Mouse (Mus musculus) brain, embryonic 18.5 days (tissue): ENCODE results near the gene Gm12184.
"Not testable (repeated sequence)": the region's sequence is repeated elsewhere in the genome, so short reads cannot be mapped to it uniquely, and the experiment has no call there.

Experiments used
- DNase-seq: peaks from one replicate; pipeline ENCODE4 v3.0.0-alpha.2; 2012; ENCODE audit warnings: low read depth, low spot score

The Gm12184 gene

DNA sequence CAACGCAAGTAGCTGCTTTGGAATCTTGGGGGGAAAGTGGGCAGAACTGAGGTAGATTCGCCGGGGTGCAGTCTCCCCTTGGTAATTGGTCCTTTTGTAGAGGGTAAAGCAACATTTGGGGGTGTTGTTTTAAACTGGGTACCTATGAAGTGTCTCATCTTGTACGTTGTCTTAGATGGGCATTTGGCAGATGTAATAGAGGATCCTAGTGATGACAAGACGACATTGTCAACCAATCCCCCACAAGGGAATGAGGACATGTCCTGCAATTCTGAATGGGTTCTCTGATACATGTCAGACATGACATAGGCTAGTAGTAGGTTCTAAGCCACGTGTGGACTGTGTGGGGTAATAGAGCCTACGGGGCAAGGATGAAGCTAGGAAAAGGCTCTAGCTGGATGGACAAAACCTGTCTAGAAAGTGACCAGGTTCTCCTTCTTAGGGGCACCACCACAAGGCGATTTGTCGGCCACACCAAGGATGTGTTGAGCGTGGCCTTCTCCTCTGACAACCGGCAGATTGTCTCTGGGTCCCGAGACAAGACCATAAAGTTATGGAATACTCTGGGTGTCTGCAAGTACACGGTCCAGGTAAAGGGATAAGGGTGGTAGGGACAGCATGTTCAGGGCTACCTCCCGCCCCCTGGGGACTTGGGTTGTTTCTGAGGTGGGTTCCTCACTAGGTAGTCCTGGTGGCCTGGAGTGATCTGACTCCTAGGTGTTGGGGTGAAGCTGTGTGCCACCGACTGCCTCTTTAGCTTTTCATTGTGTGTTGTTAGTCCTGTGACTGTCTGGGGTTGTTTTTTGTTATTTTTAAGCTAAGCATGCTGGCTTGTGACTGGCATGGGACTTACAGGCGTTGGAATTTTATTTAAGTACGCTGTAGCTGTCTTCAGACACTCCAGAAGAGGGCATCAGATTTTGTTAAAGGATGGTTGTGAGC lies 24.4 kb downstream of the Gm12184 start:
- no peak for DNase-seq

DNA sequence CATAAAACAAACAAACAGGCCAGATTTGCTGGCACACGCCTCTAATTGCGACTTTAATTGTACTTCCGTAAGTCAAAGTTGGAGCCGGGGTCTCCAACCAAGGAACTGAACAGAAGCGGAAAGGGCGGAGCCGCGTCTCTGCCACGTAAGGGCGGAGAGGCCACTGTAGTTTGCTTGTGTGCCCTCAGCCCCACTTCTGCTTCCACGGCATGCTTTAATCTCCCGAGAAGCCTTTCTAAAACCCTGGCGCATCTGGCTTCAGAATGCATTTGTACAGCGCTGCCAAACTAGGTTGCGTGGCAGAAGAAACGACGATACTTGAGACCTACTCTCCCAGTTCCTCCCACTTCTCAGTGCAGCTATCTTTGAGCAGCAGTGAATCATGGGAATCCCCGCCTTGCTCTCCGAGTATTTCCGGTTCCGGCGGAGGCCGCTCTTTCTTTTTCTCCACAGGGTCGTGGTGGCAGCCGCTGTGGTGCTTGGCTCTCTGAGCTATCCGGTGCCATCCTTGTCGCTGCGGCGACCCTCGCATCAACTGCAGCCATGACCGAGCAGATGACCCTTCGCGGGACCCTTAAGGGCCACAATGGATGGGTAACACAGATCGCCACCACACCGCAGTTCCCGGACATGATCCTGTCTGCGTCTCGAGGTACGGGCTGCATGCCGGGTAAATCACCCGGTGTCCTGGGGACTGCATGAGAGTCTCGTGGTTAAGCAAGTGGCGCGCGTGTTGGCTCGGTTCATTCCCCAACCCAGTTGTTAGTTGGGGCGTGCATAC lies 26.3 kb downstream of the Gm12184 start, which contains the start of gene Rack1:
Rack1 (plus strand) TSS at position 412 of the 781 bp plus-strand sequence.
- peak; percentile 88 for DNase-seq

DNA sequence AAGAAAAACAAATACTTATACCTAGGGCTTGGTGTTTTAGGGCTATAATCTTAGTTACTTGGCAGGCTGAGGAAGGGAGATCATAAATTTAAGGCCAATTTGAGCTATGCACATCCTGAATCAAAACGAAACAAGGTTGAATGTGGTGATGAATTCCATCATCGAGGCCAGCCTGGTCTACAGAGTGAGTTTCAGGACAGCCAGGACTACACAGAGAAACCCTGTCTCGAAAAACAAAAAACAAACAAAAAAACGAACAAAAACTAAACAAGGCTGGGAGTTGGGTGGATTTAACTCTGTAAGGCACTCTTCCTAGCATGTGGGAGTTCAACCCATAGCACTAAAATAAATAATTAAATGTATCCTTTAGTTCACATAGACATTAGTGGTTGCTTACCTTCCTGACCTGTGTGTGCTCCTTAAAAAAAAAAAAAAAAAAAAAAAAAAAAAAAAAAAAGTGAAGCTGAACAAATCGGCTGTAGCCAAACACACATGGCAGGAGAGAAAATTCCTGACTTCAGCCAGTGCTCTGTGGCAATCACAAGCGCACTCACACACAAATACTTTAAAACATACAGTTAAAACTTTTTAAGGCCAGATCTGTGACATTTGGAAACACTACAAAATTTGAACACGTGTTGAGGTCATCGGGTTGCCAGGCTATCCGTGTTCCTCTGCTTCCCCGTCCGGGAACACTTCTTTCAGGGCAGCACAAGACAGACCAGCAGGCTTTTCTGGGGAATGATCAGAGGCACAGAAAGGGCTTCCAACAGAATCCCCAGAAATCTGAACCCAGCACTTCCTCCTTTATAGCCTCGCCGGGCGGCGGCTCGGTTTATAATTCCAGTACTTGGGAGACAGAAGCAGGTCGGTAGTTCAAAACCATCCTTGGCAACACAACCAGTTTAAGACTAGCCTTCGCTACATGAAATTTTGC lies 27.2 kb downstream of the Gm12184 start:
- DNase-seq, result no peak

DNA sequence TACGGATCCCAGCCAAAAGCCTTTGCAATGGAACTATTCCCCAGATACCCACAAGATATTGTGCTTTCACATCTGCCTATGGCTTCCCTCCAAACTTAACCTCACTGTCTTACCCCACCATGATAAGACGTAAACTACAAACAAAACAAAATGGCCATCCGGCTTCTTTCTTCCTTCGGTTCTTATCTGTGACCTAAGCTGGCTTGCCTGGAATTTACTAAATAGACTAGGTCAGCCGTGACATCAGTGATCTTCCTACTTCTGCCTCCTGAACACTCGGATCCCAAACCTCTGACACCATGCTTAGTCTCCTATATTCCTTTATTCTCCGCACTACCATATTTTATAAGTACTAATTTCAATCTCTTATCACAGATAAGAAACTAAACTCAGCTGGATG lies 28.1 kb downstream of the Gm12184 start:
- DNase-seq, result no peak

DNA sequence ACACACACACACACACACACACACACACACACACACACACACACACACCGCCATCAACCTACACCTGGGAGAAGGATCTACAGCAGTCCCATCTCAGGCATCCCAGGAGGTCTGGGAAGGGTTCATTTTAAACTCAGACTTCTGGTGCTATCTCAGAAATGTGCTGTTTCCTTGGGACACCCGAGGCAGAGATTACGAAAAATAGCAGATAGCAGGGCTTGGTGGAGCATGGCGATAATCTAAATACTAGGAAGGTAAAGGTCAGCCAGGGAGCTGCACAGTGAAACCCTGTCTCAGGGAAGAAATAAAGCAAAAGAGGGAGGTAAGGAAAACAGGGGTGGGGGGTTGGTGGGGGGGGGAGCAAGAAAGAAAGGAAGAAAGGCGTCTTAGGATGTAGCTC lies 29.2 kb downstream of the Gm12184 start:
- DNase-seq, result no peak

DNA sequence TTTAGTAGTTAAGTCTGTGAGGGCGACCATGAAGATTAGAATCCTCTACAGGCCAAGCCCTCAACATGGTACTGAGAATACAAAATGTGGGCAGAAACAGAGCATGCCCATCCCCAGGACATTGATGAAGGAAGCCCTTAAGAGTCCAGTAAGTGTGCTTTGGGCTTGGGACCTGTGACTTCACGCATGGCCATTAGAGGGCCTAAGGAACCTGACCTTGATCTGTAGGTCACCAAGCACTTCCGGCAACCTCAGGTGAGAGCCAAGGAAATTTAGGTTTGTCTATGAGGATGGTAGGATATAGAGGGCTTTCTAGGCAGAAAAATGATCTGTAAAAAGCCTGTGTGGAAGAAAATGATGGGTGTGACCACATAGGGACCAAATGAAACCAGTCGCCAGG lies 30.2 kb downstream of the Gm12184 start:
- DNase-seq, result no peak

DNA sequence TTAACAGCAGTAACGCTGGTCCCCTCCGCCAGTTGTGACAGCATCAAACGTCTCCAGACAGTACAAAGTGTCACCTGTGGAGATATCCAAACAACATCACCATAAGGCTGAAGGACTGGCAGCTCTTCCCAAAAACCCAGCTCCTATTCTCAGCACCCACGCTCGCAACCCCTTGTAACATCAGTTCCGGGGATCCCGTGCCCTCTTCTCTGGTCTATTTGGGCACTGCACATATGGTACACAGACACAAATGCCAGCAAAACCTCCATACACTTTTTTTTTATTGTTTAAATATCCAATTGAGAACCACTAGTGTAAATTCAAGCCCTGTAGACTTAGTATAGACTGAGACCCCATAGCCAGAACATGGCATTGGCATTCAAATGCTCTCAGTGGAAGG lies 31.2 kb downstream of the Gm12184 start:
- DNase-seq, result no peak

DNA sequence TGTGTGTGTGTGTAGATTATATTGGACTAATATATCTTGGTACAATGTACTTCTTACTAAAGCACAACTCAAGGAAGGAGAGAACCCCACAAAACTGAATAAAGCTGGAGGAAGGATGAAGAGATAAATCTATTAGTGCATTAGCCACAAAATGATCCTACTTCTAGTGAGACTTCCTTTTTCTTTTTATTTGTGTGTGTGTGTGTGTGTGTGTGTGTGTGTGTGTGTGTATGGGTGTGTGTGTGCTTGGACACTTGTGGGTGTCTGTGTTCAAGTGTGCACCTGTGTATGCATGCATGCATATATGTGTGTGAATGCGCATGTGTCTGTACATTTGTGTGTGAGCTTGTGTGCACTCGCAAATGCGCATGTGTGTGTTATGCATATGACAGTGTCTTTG lies 33.3 kb downstream of the Gm12184 start:
- no peak for DNase-seq

DNA sequence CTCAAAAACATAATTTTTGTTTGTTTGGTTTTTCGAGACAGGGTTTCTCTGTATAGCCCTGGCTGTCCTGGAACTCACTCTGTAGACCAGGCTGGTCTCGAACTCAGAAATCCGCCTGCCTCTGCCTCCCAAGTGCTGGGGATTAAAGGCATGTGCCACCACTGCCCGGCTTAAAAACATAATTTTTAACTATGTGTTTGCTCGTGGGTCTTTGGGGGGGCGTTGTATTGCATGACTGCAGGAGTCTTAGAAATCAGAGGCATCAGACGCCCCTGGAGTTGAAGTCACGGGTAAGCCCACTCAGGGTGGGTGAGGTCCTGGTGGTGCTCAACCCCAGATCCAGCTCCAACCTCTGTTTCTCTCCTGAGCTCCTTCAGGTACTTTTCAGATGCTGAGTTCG lies 34.6 kb downstream of the Gm12184 start:
- DNase-seq, result not testable (repeated sequence)

DNA sequence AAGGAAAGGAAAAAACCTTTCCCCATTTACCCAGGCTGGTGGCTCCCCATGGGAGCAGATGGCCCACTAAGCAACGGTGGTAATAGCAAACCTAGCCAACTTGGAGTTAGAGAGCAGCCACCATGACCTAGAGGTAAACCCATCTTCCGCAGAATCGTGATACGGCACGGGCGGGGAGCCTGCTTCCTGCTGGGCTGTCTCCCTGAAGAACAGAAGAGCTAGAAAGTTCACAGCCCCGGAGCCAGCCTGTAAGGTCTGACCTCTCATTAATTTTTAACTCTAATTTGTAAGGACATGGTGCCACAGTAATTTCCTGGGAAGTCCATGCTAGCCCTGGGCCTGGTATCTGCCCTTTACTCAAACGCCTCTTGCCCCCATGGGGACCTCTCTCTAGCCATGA lies 35.5 kb downstream of the Gm12184 start:
- no peak for DNase-seq

DNA sequence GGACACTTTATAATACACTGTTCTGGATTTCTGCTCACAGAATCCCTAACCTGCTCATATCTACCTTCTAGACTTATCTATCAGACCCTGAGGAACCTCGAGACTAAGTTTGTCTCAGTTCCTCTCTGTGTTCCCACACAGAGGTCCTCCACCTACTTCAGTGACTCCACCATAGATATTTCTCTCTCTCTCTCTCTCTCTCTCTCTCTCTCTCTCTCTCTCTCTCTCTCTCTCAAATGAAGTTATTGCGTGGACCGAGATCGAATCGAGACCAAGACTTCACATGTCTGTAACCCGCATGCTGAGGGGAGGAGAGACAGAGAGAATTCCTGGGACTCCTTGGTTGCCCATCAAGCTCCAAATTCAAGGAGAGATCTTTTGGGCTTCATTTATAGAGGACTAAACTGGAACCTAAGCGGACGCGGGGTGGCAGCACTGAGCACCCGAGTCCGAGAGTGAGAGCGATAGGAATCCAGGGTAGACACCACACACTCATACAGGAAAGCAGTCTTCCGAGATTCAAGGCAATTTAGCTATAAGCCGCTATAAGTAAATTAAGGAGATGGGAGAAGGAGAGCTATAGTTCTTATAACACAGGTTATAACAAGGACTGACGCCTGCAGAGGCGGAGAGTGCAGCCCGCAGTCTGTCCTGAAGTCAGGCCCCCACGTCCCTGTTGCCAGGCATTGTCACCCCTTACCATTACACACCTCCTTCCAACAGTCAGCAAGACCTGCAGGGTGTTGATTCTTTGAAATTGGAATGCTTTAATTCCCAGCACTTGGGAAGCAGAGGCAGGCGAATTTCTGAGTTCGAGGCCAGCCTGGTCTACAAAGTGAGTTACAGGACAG lies 36.3 kb downstream of the Gm12184 start:
- DNase-seq, result peak; percentile 39

DNA sequence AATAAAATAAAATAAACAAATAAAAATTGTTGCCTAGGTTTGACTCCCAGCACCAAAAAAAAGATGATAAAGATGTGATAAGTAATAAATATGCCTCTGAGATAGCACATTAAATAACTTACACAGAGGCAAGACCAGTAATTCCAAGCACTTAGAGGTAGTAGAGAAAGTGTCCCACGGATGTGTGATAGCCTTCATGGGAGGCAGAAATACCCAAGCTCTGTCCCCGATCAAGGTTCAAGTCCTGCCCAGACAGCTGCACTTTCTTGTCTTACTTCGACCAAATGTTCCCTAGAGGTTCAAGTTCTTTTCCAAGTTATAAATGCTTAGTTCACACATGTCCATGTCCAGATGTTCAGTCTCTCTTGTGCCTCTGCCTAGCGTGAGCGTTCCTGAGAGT lies 37.2 kb downstream of the Gm12184 start:
- DNase-seq, result no peak

DNA sequence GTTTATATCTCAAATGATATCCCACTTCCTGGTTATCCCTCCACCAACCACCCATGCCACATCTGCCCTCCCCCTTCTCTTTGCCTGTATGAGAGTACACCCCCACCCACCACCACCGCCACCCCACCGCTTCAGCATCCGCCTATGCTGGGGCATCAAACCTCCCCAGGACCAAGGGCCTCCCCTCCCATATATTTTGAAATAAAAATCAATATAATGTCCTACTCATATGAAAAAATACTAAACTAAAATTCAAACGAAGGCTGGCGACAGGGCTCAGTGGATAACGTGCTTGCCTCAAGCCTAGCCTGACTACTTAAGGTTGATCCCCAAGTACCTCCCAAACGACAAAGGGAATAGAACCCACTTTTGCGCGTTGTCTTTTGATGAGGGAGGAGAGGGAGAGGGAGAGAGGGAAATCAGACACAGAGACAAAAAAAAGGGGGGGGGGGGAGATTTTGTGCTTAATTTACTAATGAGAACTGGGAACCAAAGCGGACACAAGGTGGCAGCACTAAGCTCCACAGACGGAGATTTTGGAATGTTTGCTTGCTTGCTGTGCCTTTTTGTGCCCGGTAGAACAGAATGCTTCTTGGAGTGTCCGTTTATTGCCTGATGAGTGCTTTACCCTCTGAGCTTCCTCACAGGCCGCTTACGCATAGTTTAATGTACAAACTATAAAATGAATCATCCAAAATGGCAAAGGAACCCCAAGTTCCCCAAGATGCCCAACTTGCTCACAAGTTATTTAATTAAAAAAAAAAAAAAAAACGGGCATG lies 38.0 kb downstream of the Gm12184 start:
- peak; percentile 64 for DNase-seq

DNA sequence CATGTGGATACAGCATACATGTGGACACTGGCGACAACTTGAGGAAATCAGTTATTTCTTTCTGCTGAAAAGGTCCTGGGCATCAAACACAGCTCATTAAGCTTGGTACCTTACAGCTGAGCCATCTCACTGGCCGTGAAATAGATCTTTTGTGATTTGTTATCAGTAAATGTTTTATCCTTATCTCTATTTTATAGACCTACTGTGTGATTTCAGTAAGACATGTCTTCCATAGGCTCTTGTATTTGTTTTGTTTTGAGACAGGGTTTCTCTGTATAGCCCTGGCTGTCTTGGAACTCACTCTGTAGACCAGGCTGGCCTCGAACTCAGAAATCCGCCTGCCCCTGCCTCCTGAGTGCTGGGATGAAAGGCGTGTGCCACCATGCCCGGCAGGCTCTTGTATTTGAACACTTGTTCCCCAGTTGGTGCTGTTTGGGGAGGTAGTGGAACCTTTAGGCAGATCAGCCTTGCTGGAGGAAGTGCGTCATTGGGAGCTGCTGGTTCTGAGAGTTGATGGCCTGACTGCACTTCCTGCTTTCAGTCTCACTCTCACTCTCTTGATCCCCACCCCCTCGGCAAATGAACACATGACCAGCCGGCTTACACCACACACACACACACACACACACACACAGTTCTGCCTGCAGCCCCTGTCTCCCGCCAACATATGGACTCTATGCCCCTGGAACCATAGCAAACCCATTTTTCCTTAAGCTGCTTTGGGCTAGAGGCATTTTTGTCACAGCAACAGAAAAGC lies 38.8 kb downstream of the Gm12184 start:
- peak; percentile 12 for DNase-seq

DNA sequence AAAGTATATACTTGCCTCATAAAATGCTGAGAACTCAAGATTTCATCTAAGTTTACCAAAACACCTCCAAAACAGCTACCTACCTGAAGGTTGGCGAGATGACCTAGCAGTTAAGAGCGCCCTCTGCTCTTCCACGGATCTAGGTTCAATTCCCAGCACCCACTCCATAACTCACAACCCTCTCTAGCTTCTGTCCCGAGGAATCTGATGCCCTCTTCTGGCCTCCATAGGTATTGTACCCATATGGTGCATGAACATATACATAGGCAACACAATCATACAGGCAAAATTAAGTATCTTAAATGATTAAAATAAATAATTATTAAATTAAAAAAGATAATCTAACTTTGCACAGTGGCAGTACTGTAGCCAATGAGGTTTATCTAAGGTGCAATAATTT lies 44.2 kb downstream of the Gm12184 start:
- DNase-seq, result no peak

DNA sequence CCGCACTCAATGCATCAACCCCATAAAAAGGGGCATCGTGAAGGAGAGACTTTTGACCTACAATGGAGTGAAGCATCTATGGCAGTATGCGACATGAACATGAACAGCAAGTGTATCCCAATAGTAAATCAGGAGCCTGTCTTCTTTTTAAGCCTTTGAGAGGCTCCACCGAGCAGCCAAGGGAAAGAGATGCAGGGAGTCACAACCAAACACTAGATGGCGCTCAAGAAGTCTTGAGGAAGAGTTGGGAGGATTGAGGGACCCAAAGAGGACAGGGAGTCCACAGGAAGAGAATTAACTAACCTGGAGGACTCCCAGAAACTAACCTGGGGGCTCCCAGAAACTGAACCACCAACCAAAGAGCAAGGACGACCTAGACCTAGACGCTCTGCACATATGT lies 47.0 kb downstream of the Gm12184 start:
- no peak for DNase-seq

DNA sequence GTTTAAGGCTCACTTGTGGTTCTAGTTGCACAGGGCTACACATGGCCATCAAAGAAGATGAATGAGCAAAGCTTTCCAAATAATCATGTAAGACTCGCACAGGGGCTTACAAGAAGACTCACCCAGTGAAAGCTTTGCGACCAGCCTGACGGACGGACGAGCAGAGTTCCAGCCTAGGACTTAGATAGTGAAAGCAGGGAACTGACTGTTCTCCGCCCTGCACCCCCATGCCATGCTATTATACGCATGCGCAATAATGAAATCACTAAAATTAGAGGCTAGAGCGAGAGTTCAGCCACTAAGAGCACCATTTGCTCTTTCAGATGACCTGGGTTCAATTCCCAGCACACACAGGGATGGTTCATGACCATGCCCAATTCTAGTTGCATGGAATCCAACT lies 49.2 kb downstream of the Gm12184 start:
- no peak for DNase-seq

DNA sequence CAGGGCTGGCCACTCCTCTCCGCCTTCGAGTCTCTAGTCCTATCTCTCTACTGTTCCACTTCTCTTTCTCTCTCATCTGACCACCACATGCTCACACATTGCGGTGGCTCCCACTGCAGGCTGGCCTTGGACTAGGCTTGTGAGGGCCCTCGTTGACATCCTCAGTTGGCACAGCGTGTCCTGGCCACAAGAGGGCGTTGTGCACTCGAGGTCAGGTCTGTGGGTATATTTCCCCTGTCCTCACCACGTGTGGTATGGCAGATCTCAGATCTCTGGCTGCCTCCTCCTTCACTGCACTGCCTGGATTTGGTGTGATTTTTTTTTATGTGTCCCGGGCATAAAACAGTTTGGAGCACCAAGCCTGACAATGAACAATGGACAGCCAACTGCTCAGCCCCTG lies 49.8 kb downstream of the Gm12184 start:
- DNase-seq, result no peak

DNA sequence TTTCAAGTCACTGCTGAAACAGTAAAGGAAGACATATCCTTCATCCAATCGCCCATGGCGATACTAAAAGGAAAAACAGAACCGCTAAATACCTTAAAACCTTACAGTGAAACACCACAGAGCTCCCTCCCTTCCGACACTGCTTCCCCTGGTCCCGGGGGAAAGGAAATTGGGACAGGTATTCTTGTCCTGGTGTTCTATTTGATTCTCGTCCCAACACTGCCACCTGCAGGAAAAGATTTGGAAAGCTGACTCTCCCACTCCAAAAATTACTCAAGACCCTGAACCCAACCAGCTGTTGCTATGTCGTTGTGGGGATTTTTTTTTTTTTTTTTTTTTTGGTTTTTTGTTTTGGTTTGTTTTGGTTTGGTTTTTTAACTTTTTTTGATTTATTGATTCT lies 51.0 kb downstream of the Gm12184 start:
- peak; percentile 66 for DNase-seq
